Mouse (Mus musculus) macrophage (primary cell): ENCODE results near the gene Sept4. TPM values are rescaled to one million over a fixed set of nuclear protein-coding genes. Genes with fewer than 3 reads are reported as not detected.

Experiments used
- H3K27ac ChIP-seq: fragments of 350-480 bp; formaldehyde crosslinking; 2 replicates; pipeline ENCODE4 v1.9.0; 2021
- H3K36me3 ChIP-seq: fragments of 350-480 bp; formaldehyde crosslinking; 2 replicates; pipeline ENCODE4 v1.9.0; 2021; ENCODE audit errors: inconsistent target
- H3K4me3 ChIP-seq: fragments of 350-480 bp; formaldehyde crosslinking; 2 replicates; pipeline ENCODE4 v1.9.0; 2021; ENCODE audit errors: inconsistent target
- H3K79me2 ChIP-seq: fragments of 350-480 bp; formaldehyde crosslinking; 2 replicates; pipeline ENCODE4 v1.9.0; 2021; ENCODE audit errors: inconsistent target
- WGBS: methylation state at CpG from one replicate; pipeline ENCODE4 v1.1.7; 2026; ENCODE audit warnings: inconsistent platforms; ENCODE audit not compliant: missing documents; 5-methylcytosine and 5-hydroxymethylcytosine counted together
- polyA plus RNA-seq: library from polyadenylated mRNA; stranded (reverse); fragments of 250-400 nt; gene quantifications from 3 replicates; pipeline ENCODE4 v1.2.4, GENCODE M21; 2018; ENCODE audit warnings: inconsistent platforms

The Sept4 gene
- polyA plus RNA-seq, 1 experiment from 2014 or later, result not detected

DNA sequence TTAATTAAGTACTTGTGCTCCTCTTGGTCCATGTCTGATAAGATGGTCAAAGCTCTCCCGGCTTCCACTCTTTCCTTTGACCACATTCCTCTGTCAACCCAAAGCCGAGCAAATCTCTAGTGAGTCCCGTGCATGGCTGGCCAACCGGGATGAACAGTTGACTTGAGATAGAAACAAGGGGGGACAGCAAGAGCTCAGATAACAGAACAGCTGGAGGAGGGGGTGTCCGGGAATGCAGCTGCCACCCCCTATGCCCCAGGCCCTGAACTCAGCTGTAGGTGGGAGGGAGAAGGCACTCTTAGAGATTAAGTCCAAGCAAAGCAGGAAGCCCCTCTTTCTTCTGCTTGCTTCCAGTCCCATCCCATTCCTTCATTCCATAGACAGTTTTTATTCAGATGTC, 2.0 kb downstream of the Sept4 start:
- Histone ChIP-seq H3K27ac (no peak overlapping the region), H3K79me2 (no peaks in the 10 kb centered on the region), H3K36me3 (no peaks in the 10 kb centered on the region), H3K4me3 (no peak overlapping the region)
- WGBS, result 94% methylated on average over 5 of the region's 5 CpGs

DNA sequence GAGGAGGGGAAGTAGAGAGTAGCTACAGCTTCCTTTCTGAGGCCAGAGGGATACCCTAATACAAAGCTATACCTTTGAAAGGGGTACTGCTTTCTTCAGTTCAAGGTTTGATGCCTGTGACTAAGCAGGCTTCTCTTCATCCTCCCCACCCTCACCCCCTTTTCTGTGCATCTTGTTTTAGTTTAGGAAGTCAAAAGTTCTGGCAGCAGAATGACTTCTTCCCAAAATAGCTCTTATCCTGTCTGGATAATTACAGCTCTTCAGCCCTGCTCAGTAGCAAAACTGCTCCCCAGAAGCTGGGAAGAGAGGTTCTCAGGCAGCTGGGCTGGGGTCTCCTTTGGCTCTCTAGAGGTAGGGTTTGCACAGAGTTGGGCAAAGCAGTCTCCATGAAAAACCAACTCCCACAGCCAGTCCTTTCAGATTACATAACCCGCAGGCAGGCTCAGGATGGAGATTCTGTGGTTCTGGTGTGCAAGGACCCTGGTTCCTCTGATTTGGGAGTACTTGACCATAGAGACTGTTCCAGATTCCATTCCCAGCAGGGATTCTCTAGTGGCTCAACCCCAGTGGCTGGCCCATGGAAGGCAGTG, 2.8 kb downstream of the Sept4 start:
- no CpG with 5 or more reads among the region's 1 CpGs for WGBS
- no peak overlapping the region for H3K27ac ChIP-seq

DNA sequence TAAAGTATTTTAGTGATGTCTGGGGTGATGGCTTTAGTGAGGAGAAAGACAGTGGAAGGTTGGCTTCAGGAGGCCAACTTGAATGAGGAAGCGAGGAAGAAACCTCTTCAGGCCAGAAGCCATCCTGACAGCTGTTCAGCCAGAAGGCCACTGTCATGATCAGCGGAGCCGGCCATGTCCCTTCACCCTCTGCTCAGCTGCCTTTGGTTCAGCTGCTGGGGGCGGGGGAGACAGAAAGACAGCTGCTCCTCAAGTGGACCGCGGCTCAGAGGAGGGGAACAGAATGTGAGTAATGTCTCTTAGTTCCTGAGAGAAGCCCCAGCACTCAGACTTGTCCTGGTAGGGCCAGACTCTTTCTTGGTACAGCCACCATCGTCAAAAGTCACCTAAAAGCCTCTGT, 5.0 kb downstream of the Sept4 start:
- Histone ChIP-seq H3K4me3 (no peak overlapping the region), H3K79me2 (no peaks in the 10 kb centered on the region), H3K36me3 (no peaks in the 10 kb centered on the region), H3K27ac (no peak overlapping the region)
- 87% methylated on average over 7 of the region's 7 CpGs for WGBS

More for the DNA sequence above, 2.8 kb downstream of the Sept4 start:
- Histone ChIP-seq H3K79me2 (no peaks in the 10 kb centered on the region), H3K4me3 (no peak overlapping the region), H3K36me3 (no peaks in the 10 kb centered on the region)

DNA sequence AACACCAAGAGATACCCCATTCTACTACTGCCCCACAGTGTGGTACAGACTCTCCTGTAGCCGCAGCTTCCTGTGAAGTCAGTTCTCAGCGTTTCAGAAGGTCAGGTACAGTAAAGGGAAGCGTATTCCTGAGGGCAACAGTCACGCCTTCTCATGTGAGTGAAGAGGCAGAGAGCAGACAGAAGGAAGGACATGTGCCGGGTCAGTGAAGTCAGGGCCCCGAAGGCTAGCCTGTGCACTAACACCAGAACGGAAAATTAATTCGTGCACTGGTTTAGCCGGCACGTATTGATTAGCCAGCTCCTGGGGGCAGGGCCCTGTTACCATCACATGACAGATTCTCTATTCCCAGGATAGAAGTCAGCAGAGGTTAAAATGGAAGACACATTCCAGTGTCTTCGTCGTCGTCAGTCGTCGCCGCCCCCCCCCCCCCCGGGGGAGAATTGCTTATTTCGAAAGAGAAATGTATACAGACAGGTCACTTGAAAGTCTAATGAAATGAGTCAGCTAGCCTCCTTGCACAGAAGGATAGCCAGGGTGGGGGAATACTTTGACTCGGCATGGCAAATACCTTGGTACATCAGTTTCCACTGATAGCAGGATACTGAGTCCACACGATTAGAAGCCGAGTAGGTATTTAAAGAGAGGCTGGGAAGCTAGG, 5.9 kb downstream of the Sept4 start:
- WGBS, result 89% methylated on average over 21 of the region's 21 CpGs
- H3K27ac ChIP-seq, result no peak overlapping the region
- no peaks in the 10 kb centered on the region for H3K36me3 ChIP-seq
- H3K79me2 ChIP-seq, result no peaks in the 10 kb centered on the region
- H3K4me3 ChIP-seq, result no peak overlapping the region

DNA sequence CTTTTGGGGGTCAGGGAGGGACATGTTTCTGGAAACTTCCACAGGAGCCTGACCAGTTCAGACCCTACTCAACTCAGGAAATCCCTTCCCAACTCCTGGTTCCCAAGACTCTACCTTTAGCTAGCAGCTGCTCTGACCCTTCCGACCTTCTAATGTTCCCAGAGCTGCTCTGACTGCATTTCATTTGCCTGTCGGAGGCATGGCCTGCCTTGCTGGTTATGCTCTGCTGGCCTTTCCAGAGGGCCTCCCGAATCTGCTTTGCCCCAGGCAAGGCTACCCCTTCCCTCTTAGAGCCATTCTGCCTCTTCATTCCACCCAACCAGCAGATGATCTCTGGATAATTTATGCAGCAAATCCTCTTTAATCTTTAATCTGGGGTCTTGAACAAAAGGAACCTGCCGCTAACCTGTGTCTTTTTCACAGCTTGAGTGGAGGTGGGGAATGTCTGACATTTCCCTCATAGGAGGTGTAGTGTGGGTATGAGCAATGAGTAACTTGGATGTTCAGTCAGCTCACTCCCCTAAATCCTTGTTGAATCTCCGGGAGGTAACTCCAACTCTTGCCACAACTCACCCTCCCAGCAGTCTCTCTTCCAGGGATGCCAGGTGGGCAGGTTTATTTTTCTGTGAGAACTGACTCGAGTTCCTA, 9.0 kb downstream of the Sept4 start:
- Histone ChIP-seq H3K4me3 (no peak overlapping the region), H3K79me2 (no peaks in the 10 kb centered on the region), H3K36me3 (no peaks in the 10 kb centered on the region), H3K27ac (no peak overlapping the region)
- WGBS, result 77% methylated on average over 6 of the region's 6 CpGs

DNA sequence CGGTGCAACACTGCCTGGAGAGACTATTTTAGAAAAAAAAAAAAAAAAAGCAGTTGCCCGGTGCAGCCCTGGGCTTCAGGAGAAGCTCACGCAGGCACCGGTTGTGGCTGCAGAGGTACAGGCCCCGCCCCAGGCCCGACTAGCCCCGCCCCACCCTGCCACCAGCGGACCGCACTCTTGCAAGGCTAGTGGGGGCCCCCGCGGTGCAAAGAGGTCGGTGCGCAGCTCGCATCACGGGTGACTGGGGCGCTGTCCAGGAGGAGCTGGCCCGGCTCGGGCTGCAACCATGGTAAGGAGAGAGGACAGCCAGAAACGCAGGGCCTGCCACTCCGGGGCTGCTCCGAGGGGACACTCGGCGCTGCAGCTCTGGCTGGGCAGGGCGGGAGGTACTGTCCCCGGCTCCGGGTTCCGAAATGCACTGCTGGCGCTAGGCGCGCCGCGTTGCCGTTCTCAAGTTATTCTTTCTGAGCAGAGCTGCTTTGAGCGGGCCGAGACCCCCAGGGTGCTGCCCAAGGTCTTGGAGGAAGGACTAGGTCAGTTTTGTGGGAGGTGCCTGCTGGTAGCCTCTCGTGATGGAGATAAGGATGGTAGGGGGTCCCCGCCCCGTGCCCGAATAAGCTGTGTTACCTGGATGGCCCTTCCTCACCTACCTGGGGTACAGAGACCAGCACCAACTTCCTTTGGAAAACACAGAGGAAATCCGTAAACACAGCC, 9.7 kb downstream of the Sept4 start:
- no peak overlapping the region for H3K4me3 ChIP-seq

DNA sequence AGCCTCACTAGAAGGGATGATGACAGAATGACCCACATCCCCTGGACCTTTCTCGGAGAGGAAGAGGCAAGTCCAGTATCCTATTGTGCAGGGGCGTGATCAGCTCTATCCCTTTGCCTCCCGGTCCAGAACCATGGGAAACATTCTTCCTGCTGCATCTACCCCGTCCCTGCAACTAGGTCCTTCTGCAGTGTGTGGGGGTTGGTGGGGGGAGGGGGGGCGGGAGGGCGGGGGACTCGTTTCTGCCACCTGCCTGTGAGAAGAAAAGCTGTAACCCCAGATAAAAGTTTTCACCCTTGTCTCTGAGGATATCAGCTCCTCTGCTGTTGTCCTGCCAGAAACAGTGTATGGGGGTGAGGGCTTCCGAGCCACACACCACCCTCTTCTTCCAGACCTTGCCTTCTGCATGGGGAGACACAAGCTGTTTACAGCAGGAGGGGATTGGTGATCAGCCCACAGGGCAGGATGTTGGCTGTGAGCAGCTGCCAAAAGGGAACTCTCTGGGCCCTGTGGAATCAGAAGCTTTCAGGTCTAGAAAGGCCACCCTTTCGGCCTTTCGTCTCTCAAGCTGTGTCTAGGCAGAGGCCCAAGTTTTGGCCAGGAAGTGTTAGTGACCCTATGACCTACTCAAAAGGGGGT, 10.4 kb downstream of the Sept4 start:
- H3K4me3 ChIP-seq, result no peak overlapping the region
- WGBS, result 32% methylated on average over 8 of the region's 10 CpGs
- H3K79me2 ChIP-seq, result no peaks in the 10 kb centered on the region
- no peaks in the 10 kb centered on the region for H3K36me3 ChIP-seq
- no peak overlapping the region for H3K27ac ChIP-seq

More for the DNA sequence above, 9.7 kb downstream of the Sept4 start:
- no peaks in the 10 kb centered on the region for H3K79me2 ChIP-seq
- H3K27ac ChIP-seq, result no peak overlapping the region
- 3% methylated on average over 37 of the region's 40 CpGs for WGBS
- H3K36me3 ChIP-seq, result no peaks in the 10 kb centered on the region

DNA sequence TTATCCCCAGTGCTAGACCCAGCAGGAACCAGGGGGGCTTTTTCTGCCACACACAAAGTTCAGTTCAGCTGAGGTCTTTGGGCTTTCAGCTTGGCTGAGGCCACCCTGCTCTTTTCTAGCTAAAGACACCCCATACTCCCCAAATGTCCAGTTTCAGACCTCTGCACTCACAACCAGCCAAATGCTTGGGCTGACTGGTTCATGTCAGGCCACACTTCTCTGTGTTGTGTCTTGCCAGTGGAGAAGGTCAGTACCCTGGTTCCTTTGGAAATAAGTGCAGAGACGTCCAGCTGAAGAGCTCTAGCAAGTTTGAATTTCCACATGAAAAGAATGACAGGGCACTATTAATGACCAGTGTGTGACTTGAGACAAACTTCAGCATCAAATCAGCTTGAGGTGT, 11.0 kb downstream of the Sept4 start:
- no peaks in the 10 kb centered on the region for H3K36me3 ChIP-seq
- no peaks in the 10 kb centered on the region for H3K79me2 ChIP-seq
- no peak overlapping the region for H3K4me3 ChIP-seq
- H3K27ac ChIP-seq, result no peak overlapping the region
- 75% methylated on average over 1 of the region's 1 CpGs for WGBS

DNA sequence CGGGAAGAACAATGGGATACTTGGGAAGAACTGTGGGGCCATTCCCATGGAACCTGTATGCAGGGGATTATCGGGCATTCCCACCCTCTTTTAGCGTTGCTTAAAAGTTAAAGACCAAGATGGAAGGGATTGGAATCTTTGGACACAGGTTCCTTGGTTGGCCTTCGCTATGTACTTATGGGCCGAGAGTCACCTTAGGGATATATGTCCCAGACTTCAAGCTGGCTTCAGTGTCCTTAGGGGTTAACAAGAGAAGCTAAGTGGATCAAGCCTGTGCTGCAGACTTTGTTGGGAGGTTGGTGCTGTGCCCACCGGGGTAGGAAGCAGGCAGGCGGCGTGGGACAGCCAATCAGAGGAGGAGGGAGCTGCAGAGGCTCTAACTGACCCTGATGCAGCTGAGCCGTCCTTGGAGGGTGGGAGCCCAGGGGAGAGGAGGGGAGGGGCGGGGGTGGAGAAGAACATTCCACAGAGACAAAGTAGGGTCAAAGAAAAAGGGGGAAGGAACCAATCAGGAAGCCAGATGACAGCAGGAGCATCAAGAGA, 11.9 kb downstream of the Sept4 start:
- H3K4me3 ChIP-seq, result no peak overlapping the region
- 86% methylated on average over 10 of the region's 10 CpGs for WGBS
- H3K27ac ChIP-seq, result no peak overlapping the region
- no peaks in the 10 kb centered on the region for H3K79me2 ChIP-seq
- H3K36me3 ChIP-seq, result no peaks in the 10 kb centered on the region

DNA sequence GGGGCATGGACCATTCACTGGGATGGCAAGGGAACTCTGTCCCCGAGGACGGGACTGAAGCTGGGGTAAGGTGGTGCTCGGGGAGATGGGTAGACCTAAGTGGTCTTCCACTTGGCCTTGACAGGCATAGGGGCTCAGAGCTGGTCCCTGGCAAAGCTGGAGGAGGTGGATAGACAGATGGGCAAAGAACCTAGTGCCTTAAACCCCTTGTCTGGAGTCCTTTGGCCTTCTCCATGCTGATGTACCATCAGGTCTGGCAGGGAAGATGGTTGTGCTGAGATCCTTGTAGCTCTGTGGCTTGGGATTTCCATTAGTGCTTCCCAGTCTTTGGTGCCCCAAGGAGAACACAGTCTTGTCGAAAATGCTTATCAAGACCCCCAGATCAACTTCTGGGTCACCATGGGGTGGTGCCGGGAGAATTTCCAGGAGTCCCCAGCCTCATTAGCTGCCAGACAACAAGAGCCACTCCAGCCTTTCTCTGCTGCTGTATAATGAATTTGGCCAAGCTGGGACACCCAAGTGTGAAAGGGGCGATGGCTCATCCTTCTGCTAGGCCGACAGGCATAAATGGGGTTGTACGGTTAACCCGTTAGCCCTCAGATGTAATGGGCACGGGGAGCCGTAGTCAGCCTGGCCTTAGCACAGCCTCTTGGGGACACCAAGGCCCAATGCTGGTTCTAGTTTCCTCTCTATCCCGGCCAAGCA, 12.6 kb downstream of the Sept4 start:
- Histone ChIP-seq H3K4me3 (no peak overlapping the region), H3K36me3 (no peaks in the 10 kb centered on the region), H3K79me2 (no peaks in the 10 kb centered on the region), H3K27ac (no peak overlapping the region)
- WGBS, result 89% methylated on average over 12 of the region's 12 CpGs

DNA sequence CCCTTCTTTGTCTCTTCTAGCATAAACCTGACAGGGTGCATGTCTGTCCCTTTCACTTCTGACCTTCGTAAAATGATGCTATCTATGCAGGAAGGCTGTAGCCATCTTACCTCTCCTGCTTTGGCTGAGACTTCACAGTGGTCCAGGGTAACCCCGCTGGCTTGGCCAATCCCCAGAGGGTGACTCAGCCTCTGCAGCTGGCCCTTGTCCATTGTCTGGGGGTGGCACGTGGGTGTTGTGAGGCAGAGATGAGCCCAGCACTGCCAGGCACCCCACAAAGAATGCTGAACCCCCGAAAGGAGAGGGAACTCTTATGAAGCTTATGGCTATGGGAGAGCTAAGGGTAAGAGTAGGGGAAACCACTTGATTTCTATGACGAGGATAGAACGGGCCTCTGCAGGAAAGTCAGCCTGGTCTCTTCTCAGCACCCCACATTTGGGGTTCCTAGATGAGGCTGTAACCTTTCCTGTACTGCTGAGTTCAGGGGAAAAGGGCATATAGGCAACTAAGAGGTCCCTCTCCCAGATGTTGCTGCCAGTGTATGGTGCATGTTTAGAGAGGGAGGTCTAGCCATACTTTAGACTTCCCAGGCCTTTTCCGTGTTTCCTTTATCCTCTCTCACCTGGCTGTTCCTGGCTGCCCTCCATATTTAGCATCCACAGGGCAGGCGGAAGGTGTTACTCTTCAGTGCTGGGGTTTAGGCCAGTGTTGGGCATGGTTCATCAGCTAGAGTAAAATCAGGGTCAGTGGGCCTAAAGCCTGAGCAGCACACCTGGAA, 13.4 kb downstream of the Sept4 start:
- H3K36me3 ChIP-seq, result no peaks in the 10 kb centered on the region
- H3K79me2 ChIP-seq, result no peaks in the 10 kb centered on the region
- 85% methylated on average over 8 of the region's 8 CpGs for WGBS
- no peak overlapping the region for H3K4me3 ChIP-seq
- no peak overlapping the region for H3K27ac ChIP-seq

DNA sequence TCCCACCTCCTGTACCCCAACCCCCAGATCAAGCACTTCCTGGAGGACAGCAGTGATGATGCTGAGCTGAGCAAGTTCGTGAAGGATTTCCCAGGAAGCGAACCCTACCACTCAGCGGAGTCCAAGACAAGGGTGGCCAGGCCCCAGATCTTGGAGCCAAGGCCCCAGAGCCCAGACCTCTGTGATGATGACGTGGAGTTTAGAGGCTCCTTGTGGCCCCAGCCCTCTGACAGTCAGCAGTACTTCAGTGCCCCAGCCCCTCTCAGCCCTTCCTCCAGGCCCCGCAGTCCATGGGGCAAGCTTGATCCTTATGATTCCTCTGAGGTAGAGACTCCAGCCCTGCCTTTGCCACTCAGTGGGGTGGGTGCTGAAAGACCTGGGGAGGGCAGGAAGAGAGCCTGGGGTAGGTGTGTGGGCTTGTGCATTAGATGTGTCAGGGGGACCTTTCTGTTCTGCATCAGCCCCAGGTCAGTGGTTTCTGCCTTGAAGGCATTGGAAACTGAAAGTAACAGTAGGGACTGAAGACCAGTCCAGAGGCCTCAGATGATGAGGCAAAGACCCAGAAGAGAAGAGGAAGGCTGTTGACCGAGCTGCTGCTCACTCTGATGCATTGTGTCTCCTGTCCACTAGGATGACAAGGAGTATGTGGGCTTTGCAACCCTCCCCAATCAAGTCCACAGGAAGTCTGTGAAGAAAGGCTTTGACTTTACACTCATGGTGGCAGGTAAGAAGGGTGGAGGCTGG, 14.8 kb downstream of the Sept4 start:
- 84% methylated on average over 6 of the region's 6 CpGs for WGBS
- Histone ChIP-seq H3K4me3 (no peak overlapping the region), H3K79me2 (no peaks in the 10 kb centered on the region), H3K36me3 (no peaks in the 10 kb centered on the region), H3K27ac (no peak overlapping the region)
